Mouse (Mus musculus): Measurements from ENCODE around the gene Tacr2. TPM values are rescaled to one million over a fixed set of nuclear protein-coding genes. Genes with fewer than 3 reads are reported as not detected.

Tacr2 gene
- total RNA-seq (2021) (10 to 100 TPM; 21.8 to 64.4 TPM), polyA plus RNA-seq (2012; rRNA removed) (146 and 235 TPM in 2 replicates)
- long read RNA-seq, transcript Tacr2-201 (5 exons, 2,258 nt) = major isoform, 26 of 31 reads
- long read RNA-seq, partial matches to known transcripts = 3 of 31 reads
- long read RNA-seq, other reads (novel, unspliced or antisense) = 2 of 31 reads

GRCm38 (mm10) chr10:62252000-62252488 lies at the start of gene Tacr2:
Tacr2 (plus strand) TSS chr10:62252438.
- peak; percentile 90 for DNase-seq

GRCm38 (mm10) chr10:62202574-62202973 lies 49.7 kb upstream of the Tacr2 start:
- DNase-seq = no peak

- no peak for DNase-seq
Measured at GRCm38 (mm10) chr10:62208241-62208896, 43.9 kb upstream of the Tacr2 start.

- peak; percentile 63 for DNase-seq
Measured at GRCm38 (mm10) chr10:62211310-62211709, 40.9 kb upstream of the Tacr2 start.

- no peak for DNase-seq
Measured at GRCm38 (mm10) chr10:62215169-62215616, 37.0 kb upstream of the Tacr2 start.

GRCm38 (mm10) chr10:62215633-62216032 lies 36.6 kb upstream of the Tacr2 start:
- DNase-seq = no peak

GRCm38 (mm10) chr10:62216595-62216994 lies 35.6 kb upstream of the Tacr2 start:
- peak; percentile 58 for DNase-seq

- peak; percentile 54 for DNase-seq
Measured at GRCm38 (mm10) chr10:62217196-62217595, 35.0 kb upstream of the Tacr2 start.

GRCm38 (mm10) chr10:62218044-62218788 lies 34.0 kb upstream of the Tacr2 start:
- DNase-seq = no peak

GRCm38 (mm10) chr10:62218789-62219172 lies 33.5 kb upstream of the Tacr2 start:
- no peak for DNase-seq

GRCm38 (mm10) chr10:62220732-62221514 lies 31.3 kb upstream of the Tacr2 start:
- DNase-seq = no peak

- DNase-seq = no peak
Measured at GRCm38 (mm10) chr10:62221647-62222046, 30.6 kb upstream of the Tacr2 start.

GRCm38 (mm10) chr10:62222777-62223176 lies 29.5 kb upstream of the Tacr2 start:
- DNase-seq = no peak

GRCm38 (mm10) chr10:62224231-62224630 lies 28.0 kb upstream of the Tacr2 start:
- peak; percentile 48 for DNase-seq

GRCm38 (mm10) chr10:62225839-62226238 lies 26.4 kb upstream of the Tacr2 start:
- DNase-seq = no peak

- DNase-seq = peak; percentile 35
Measured at GRCm38 (mm10) chr10:62228126-62228525, 24.1 kb upstream of the Tacr2 start.

GRCm38 (mm10) chr10:62230708-62231394 lies 21.4 kb upstream of the Tacr2 start, which contains the start of gene Tspan15:
Tspan15 (minus strand) TSS chr10:62231251.
- peak; percentile 99 for DNase-seq

- no peak for DNase-seq
Measured at GRCm38 (mm10) chr10:62231395-62231732, 20.9 kb upstream of the Tacr2 start.

GRCm38 (mm10) chr10:62231811-62232210 lies 20.4 kb upstream of the Tacr2 start:
- DNase-seq = peak; percentile 29

GRCm38 (mm10) chr10:62236165-62236564 lies 16.1 kb upstream of the Tacr2 start:
- DNase-seq = no peak

- DNase-seq = no peak
Measured at GRCm38 (mm10) chr10:62237205-62237604, 15.0 kb upstream of the Tacr2 start.

- DNase-seq = no peak
Measured at GRCm38 (mm10) chr10:62238688-62239087, 13.6 kb upstream of the Tacr2 start.

Data from adrenal gland, adult 2 months (tissue).